ENCODE assay signal across 25 mouse cellular contexts in the genomic region with DNA sequence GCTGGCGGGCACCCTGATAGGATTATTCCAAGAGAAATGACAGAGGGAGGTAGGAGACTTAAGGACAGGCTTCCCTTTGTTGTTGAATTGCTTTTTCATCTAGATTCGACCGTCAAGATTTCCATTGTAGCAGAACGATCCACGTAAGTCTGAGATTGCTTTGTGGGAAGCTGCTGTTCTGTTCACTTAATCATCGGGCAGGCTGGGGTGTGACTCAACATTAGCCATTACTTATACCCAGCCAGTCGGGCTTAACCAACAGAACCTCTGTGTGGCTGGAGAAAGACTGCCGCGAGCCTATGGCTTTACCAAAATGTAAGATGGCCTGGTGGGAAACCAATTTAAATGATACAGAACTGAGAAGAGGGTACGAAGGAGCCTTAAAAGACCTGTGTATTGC.
DNase-seq lines count a peak whose midpoint lies in the region; ATAC-seq and TF ChIP-seq lines count a peak whose summit lies in the region.
"Had no signal": no experiment of that assay in that cellular context is flagged by ENCODE, and none has a peak within 500 bp of the region (broad histone marks: within the 10 kb centered on the region; RNA-seq: fewer than 3 reads in every experiment).

No protein-coding gene starts in this region.

- H3K27ac ChIP-seq in midbrain, embryonic 11.5 days (ENCODE audit: low read depth, low read length) = no peak overlapping the region
- H3K27ac ChIP-seq in midbrain, embryonic 13.5 days = no peak overlapping the region
- H3K27ac ChIP-seq in olfactory bulb, adult 2 months (ENCODE audit: insufficient read depth, low read depth, low read length) = peak overlapping the region; percentile 70; the same call in 1 of the 2 replicates
- H3K27ac ChIP-seq: kidney, postnatal 0 days; left cerebral cortex, adult 2 months; limb, embryonic 15.5 days; liver, embryonic 14.5 days; stomach, postnatal 0 days had no signal

- H3K9me3 ChIP-seq in midbrain, embryonic 11.5 days (ENCODE audit: control insufficient read depth, low read length) = no peaks in the 10 kb centered on the region
- H3K9me3 ChIP-seq in midbrain, embryonic 13.5 days = no peaks in the 10 kb centered on the region
- H3K9me3 ChIP-seq: limb, embryonic 15.5 days had no signal

- H3K27me3 ChIP-seq in midbrain, embryonic 11.5 days (ENCODE audit: control insufficient read depth, insufficient read depth, low read length) = no peaks in the 10 kb centered on the region
- H3K27me3 ChIP-seq in midbrain, embryonic 13.5 days = no peaks in the 10 kb centered on the region
- H3K27me3 ChIP-seq: limb, embryonic 15.5 days had no signal

- no peak for ATAC-seq in midbrain, embryonic 11.5 days (ENCODE audit: low FRiP score)
- no peak for ATAC-seq in midbrain, embryonic 13.5 days
- ATAC-seq: inflammation-experienced regulatory T-cells, adult 6 months had no signal

- H3K4me3 ChIP-seq in midbrain, embryonic 11.5 days (ENCODE audit: low read depth, low read length) = no peak overlapping the region
- H3K4me3 ChIP-seq in midbrain, embryonic 13.5 days (replicated peaks) = no peak overlapping the region
- no peak overlapping the region for H3K4me3 ChIP-seq in olfactory bulb, adult 2 months (ENCODE audit: insufficient read depth, low read depth, low read length)
- H3K4me3 ChIP-seq: left cerebral cortex, adult 2 months; limb, embryonic 15.5 days had no signal

- no peak for TF ChIP-seq POLR2A in olfactory bulb, adult 2 months (IDR thresholded peaks at IDR 0.05; ENCODE audit: insufficient read depth, low read depth, low read length)

- WGBS in midbrain, embryonic 11.5 days = 35% methylated on average over 10 of the region's 10 CpGs
- 32% methylated on average over 10 of the region's 10 CpGs for WGBS in midbrain, embryonic 13.5 days
- 45% methylated on average over 10 of the region's 10 CpGs for WGBS in olfactory bulb, adult 2 months

- H3K36me3 ChIP-seq in midbrain, embryonic 11.5 days (ENCODE audit: control insufficient read depth, insufficient read depth, low read length) = no peaks in the 10 kb centered on the region
- no peaks in the 10 kb centered on the region for H3K36me3 ChIP-seq in midbrain, embryonic 13.5 days
- H3K36me3 ChIP-seq: limb, embryonic 15.5 days had no signal

- no peak for TF ChIP-seq CTCF in olfactory bulb, adult 2 months (IDR thresholded peaks at IDR 0.05; ENCODE audit: insufficient read depth, low read depth, low read length)

- H3K4me1 ChIP-seq in midbrain, embryonic 11.5 days (ENCODE audit: control insufficient read depth, insufficient read depth, low read length) = no peaks in the 10 kb centered on the region
- H3K4me1 ChIP-seq in midbrain, embryonic 13.5 days (replicated peaks) = peaks cover 15% of the 10 kb centered on the region
- H3K4me1 ChIP-seq in olfactory bulb, adult 2 months (ENCODE audit: control insufficient read depth, insufficient read depth, low read length) = peaks cover 17% of the 10 kb centered on the region

- H3K4me2 ChIP-seq in midbrain, embryonic 11.5 days = no peak overlapping the region
- H3K4me2 ChIP-seq in midbrain, embryonic 13.5 days (replicated peaks) = no peak overlapping the region
- H3K4me2 ChIP-seq: limb, embryonic 15.5 days; lung, embryonic 14.5 days had no signal

- no peak overlapping the region for H3K9ac ChIP-seq in midbrain, embryonic 11.5 days (ENCODE audit: low read length)
- no peak overlapping the region for H3K9ac ChIP-seq in midbrain, embryonic 13.5 days (replicated peaks)
- H3K9ac ChIP-seq: limb, embryonic 15.5 days; liver, embryonic 14.5 days; lung, embryonic 14.5 days had no signal

- DNase-seq in heart, adult 11 months = peak; percentile 90
- no peak for DNase-seq in heart, adult 8-10 months (ENCODE audit: low spot score)
- DNase-seq in midbrain, embryonic 11.5 days (ENCODE audit: low spot score, missing footprints) = peak; percentile 76
- DNase-seq in NIH3T3 (ENCODE audit: low read depth) = peak; percentile 80
- no peak for DNase-seq in cerebellum, adult 18-20 months
- DNase-seq: adrenal gland, adult 2 months; cerebellum, adult 8-10 months; cerebellum, postnatal 36 days; embryo, embryonic 11 days; gastrocnemius, postnatal 10 days; heart, postnatal 10 days; kidney, adult 18-20 months; left cerebral cortex, postnatal 4 days; lung, embryonic 14.5 days; right cerebral cortex, postnatal 14 days; thymus, adult 2 months; thymus, postnatal 4 days had no signal

Comparison
In these comparisons a context has a peak if more than half of its experiments do, and no peak if none do; other contexts are left out.
1. DNase-seq: peak in heart, adult 11 months (single experiment), midbrain, embryonic 11.5 days (single experiment) and NIH3T3 (single experiment); none in heart, adult 8-10 months (single experiment) and cerebellum, adult 18-20 months (0 of 2).